Mouse (Mus musculus): ENCODE measurements around the gene Ptger3.
A peak's percentile ranks its signal among the peaks of the same experiment; 100 is the strongest.

DNA sequence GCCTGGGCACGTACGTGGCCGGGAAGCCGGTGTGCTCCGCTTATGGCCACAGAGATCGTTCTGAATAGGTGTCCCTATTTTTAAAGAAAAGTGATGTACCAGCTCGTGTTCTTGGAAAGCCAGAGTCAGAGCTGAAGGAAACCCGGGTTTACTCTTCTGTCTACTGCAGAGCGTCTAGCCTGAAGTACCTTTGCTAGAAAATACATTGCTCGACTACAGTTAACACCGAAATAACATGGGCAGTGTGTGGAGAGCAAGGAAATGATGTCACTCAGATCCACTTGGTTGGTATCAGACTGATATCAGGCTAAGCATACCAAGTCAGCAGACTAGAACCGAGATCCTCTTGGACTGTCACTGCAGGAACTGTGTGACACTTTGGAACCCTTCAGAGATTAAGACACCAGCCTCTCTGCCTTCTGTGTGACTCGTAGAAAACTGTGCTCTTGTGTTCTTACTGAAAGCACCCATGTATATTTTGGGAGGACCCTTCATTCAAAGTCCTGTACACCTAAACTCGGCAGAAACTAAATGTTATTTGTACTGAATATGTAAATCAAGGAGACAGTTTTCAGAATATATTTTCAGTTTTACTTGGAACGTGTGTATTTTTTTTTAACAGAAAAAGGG lies 31.8 kb upstream of the Ptger3 start:
- TF ChIP-seq POLR2A (IDR thresholded peaks at IDR 0.05; ENCODE audit: low read depth, low read length) = peak; percentile 41; the same call in 1 of the 2 replicates
- TF ChIP-seq CTCF (IDR thresholded peaks at IDR 0.05; ENCODE audit: borderline replicate concordance, insufficient read depth, low read length) = no peak

Measured in embryonic fibroblast, embryonic 13.5 days (primary cell).